Mouse (Mus musculus) c-Kit-positive CD71-negative TER-119-negative erythroid progenitor cells, embryonic 14.5 days (primary cell): ENCODE results near the gene Uqcrq.

Source experiments
- DNase-seq: peaks from one replicate; pipeline ENCODE4 v3.0.0-alpha.2; 2013; ENCODE audit warnings: low read depth

Gene Uqcrq

GRCm38 (mm10) chr11:53411738-53412137 is 18.9 kb downstream of the Uqcrq start:
- no peak for DNase-seq

GRCm38 (mm10) chr11:53403638-53404037 is 27.0 kb downstream of the Uqcrq start:
- no peak for DNase-seq

- no peak for DNase-seq
Observed at GRCm38 (mm10) chr11:53393856-53394255, 36.8 kb downstream of the Uqcrq start.

- DNase-seq = no peak
Observed at GRCm38 (mm10) chr11:53383758-53384428, 46.7 kb downstream of the Uqcrq start.

GRCm38 (mm10) chr11:53378918-53379317 is 51.7 kb downstream of the Uqcrq start:
- no peak for DNase-seq
